Mouse (Mus musculus): ENCODE results near the gene Gm266. TPM values are rescaled to one million over a fixed set of nuclear protein-coding genes. Genes with fewer than 3 reads are reported as not detected.

The Gm266 gene
- total and polyA plus RNA-seq, 2 experiments from 2014 or later: 1.3 to 4.0 TPM

GRCm38 (mm10) chr12:111434745-111435327 lies 50.8 kb downstream of the Gm266 start:
- peak; percentile 32 for ATAC-seq (ENCODE audit: insufficient read depth, low read depth)
- no peak overlapping the region for H3K9ac ChIP-seq (replicated peaks; ENCODE audit: low read depth, low read length)
- no peak overlapping the region for H3K4me3 ChIP-seq (ENCODE audit: low read depth, low read length)
- H3K27ac ChIP-seq (ENCODE audit: low read depth): peak overlapping the region; percentile 68
- 10% methylated on average over 7 of the region's 8 CpGs for WGBS
- H3K4me2 ChIP-seq (ENCODE audit: low read depth, low read length): no peak overlapping the region
- TF ChIP-seq EP300 (IDR thresholded peaks at IDR 0.05; ENCODE audit: low read depth): peak; percentile 51; the same call in 1 of the 2 replicates
- no peak for TF ChIP-seq CTCF (IDR thresholded peaks at IDR 0.05; ENCODE audit: low read depth)
- no peaks in the 10 kb centered on the region for H3K36me3 ChIP-seq (replicated peaks; ENCODE audit: control insufficient read depth, insufficient read depth, low read length)
- no peaks in the 10 kb centered on the region for H3K9me3 ChIP-seq (replicated peaks; ENCODE audit: control insufficient read depth, low read length)
- H3K27me3 ChIP-seq (ENCODE audit: control insufficient read depth, insufficient read depth, low read length): peaks cover 21% of the 10 kb centered on the region
- H3K4me1 ChIP-seq (ENCODE audit: control insufficient read depth, insufficient read depth): peaks cover 28% of the 10 kb centered on the region
- DNase-seq (ENCODE audit: low spot score): no peak

Other genes with a start within 250 kb of the Gm266 start
- 7.5 TPM in 1 of 2 replicates, not detected in the other for gene Amn, start 214.7 kb downstream of the Gm266 start, total RNA-seq (2014; rRNA removed; ENCODE audit: low replicate concordance)
- 0.78 and 0.90 TPM in 2 replicates for gene Amn, start 214.7 kb downstream of the Gm266 start, polyA plus RNA-seq (2015; fragmentation: Nextera tagmentation; extraction: Ambion mirVana)
- 119 and 147 TPM in 2 replicates for gene Cdc42bpb, start 108.1 kb downstream of the Gm266 start, total RNA-seq (2014; rRNA removed; ENCODE audit: low replicate concordance)
- 13.9 and 18.2 TPM in 2 replicates for gene Cdc42bpb, start 108.1 kb downstream of the Gm266 start, polyA plus RNA-seq (2015; fragmentation: Nextera tagmentation; extraction: Ambion mirVana)
- not detected in 2 replicates for gene Lbhd2, start 79.0 kb downstream of the Gm266 start, total RNA-seq (2014; rRNA removed; ENCODE audit: low replicate concordance)
- not detected in 2 replicates for gene Lbhd2, start 79.0 kb downstream of the Gm266 start, polyA plus RNA-seq (2015; fragmentation: Nextera tagmentation; extraction: Ambion mirVana)
- 7.9 and 51.6 TPM in 2 replicates for gene Exoc3l4, start 68.8 kb downstream of the Gm266 start, total RNA-seq (2014; rRNA removed; ENCODE audit: low replicate concordance)
- 8.5 and 9.8 TPM in 2 replicates for gene Exoc3l4, start 68.8 kb downstream of the Gm266 start, polyA plus RNA-seq (2015; fragmentation: Nextera tagmentation; extraction: Ambion mirVana)
- 12.5 and 14.8 TPM in 2 replicates for gene Tnfaip2, start 43.4 kb downstream of the Gm266 start, total RNA-seq (2014; rRNA removed; ENCODE audit: low replicate concordance)
- gene Tnfaip2, start 43.4 kb downstream of the Gm266 start, polyA plus RNA-seq (2015; fragmentation: Nextera tagmentation; extraction: Ambion mirVana): 8.9 and 9.5 TPM in 2 replicates
- 153 and 223 TPM in 2 replicates for gene Eif5, start 52.2 kb upstream of the Gm266 start, total RNA-seq (2014; rRNA removed; ENCODE audit: low replicate concordance)
- gene Eif5, start 52.2 kb upstream of the Gm266 start, polyA plus RNA-seq (2015; fragmentation: Nextera tagmentation; extraction: Ambion mirVana): 360 and 361 TPM in 2 replicates
- gene Mark3, start 88.7 kb upstream of the Gm266 start, total RNA-seq (2014; rRNA removed; ENCODE audit: low replicate concordance): 66.3 and 80.1 TPM in 2 replicates
- 16.5 and 20.0 TPM in 2 replicates for gene Mark3, start 88.7 kb upstream of the Gm266 start, polyA plus RNA-seq (2015; fragmentation: Nextera tagmentation; extraction: Ambion mirVana)
- 735 and 758 TPM in 2 replicates for gene Ckb, start 186.5 kb upstream of the Gm266 start, total RNA-seq (2014; rRNA removed; ENCODE audit: low replicate concordance)
- gene Ckb, start 186.5 kb upstream of the Gm266 start, polyA plus RNA-seq (2015; fragmentation: Nextera tagmentation; extraction: Ambion mirVana): 334 and 359 TPM in 2 replicates
- 23.5 and 24.9 TPM in 2 replicates for gene Trmt61a, start 192.3 kb upstream of the Gm266 start, total RNA-seq (2014; rRNA removed; ENCODE audit: low replicate concordance)
- 4.1 and 6.1 TPM in 2 replicates for gene Trmt61a, start 192.3 kb upstream of the Gm266 start, polyA plus RNA-seq (2015; fragmentation: Nextera tagmentation; extraction: Ambion mirVana)
- 13.3 and 16.3 TPM in 2 replicates for gene Bag5, start 227.4 kb upstream of the Gm266 start, total RNA-seq (2014; rRNA removed; ENCODE audit: low replicate concordance)
- 32.4 and 34.7 TPM in 2 replicates for gene Bag5, start 227.4 kb upstream of the Gm266 start, polyA plus RNA-seq (2015; fragmentation: Nextera tagmentation; extraction: Ambion mirVana)
- 18.5 and 50.7 TPM in 2 replicates for gene Apopt1, start 227.4 kb upstream of the Gm266 start, total RNA-seq (2014; rRNA removed; ENCODE audit: low replicate concordance)
- 56.4 and 58.9 TPM in 2 replicates for gene Apopt1, start 227.4 kb upstream of the Gm266 start, polyA plus RNA-seq (2015; fragmentation: Nextera tagmentation; extraction: Ambion mirVana)

Data from heart, postnatal 0 days (tissue).